Mouse (Mus musculus) forebrain, embryonic 16.5 days (tissue): ENCODE measurements at regions not wholly inside any gene's neighbourhood (a gene's known extent, or its start where the extent isn't known, plus 50 kb on each side); places are given as distances from the start of the nearest gene placed in this dataset.

Source experiments
- ATAC-seq: fragments of 200-750 bp; cut with Nextera tagmentation; 2 replicates; pipeline ENCODE4 v1.8.0; 2017; ENCODE audit warnings: mild to moderate bottlenecking, moderate library complexity
- H3K27ac ChIP-seq: fragments of 300-500 bp; sonication (generic); 2 replicates; pipeline ENCODE4 v1.5.1; 2014; ENCODE audit warnings: low read length, control low read depth
- H3K27me3 ChIP-seq: fragments of 300-500 bp; sonication (generic); replicated peaks from 2 replicates; pipeline ENCODE4 v1.6.1; 2014; ENCODE audit warnings: low read length; ENCODE audit not compliant: control insufficient read depth, insufficient read depth
- H3K36me3 ChIP-seq: fragments of 300-500 bp; sonication (generic); 2 replicates; pipeline ENCODE4 v1.6.1; 2014; ENCODE audit not compliant: control insufficient read depth, insufficient read depth
- H3K4me1 ChIP-seq: fragments of 300-500 bp; sonication (generic); replicated peaks from 2 replicates; pipeline ENCODE4 v1.6.1; 2014; ENCODE audit warnings: low read length; ENCODE audit not compliant: control insufficient read depth, insufficient read depth
- H3K4me2 ChIP-seq: fragments of 300-500 bp; sonication (generic); 2 replicates; pipeline ENCODE4 v1.6.1; 2014; ENCODE audit warnings: mild to moderate bottlenecking, low read length, control low read depth
- H3K4me3 ChIP-seq: fragments of 300-500 bp; sonication (generic); replicated peaks from 2 replicates; pipeline ENCODE4 v1.5.1; 2014; ENCODE audit warnings: mild to moderate bottlenecking, low read length, control low read depth
- H3K9ac ChIP-seq: fragments of 300-500 bp; sonication (generic); replicated peaks from 2 replicates; pipeline ENCODE4 v1.6.1; 2014; ENCODE audit warnings: low read depth, low read length, control low read depth
- H3K9me3 ChIP-seq: fragments of 300-500 bp; sonication (generic); 2 replicates; pipeline ENCODE4 v1.6.1; 2016; ENCODE audit warnings: low read length; ENCODE audit not compliant: control insufficient read depth
- WGBS: fragments of 180-500 bp; shearing (Covaris S2); extraction: QIAGEN DNeasy Blood & Tissue Kit; methylation state at CpG from one replicate; pipeline ENCODE4 v1.1.7; 2014; 5-methylcytosine and 5-hydroxymethylcytosine counted together

GRCm38 (mm10) chr7:36352761-36353160 is 345.2 kb upstream of the Tshz3 start:
- ATAC-seq = peak; percentile 84
- Histone ChIP-seq H3K4me3 (no peak overlapping the region), H3K27ac (no peak overlapping the region), H3K4me1 (peaks cover 5% of the 10 kb centered on the region; the same call in 1 of the 2 replicates), H3K36me3 (no peaks in the 10 kb centered on the region), H3K27me3 (no peaks in the 10 kb centered on the region), H3K9ac (no peak overlapping the region), H3K9me3 (no peaks in the 10 kb centered on the region), H3K4me2 (no peak overlapping the region)
- 2% methylated on average over 2 of the region's 2 CpGs for WGBS

DNA sequence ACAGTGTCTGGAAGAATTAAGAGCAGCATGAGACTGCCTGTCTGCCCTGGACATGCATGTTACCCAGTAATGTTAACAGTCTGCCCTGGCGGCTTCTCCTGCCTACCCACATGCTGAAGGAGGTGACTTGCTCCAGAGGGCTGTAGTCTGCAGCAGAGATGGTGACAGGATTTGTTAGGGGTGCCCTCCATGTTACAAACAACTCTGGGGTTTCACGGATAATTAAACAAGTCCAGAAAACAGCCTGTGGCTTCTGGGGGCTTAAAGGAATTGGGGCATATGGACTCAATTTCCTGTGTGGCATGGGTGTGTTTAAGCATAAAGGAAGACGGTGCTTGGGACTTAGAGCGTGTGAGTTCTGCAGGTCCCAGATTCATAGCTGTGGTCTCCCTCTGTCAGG is 347.3 kb upstream of the Tshz3 start:
- H3K9ac ChIP-seq = no peak overlapping the region
- H3K4me2 ChIP-seq = no peak overlapping the region
- no peaks in the 10 kb centered on the region for H3K27me3 ChIP-seq
- 79% methylated on average over 4 of the region's 4 CpGs for WGBS
- H3K4me3 ChIP-seq = no peak overlapping the region
- H3K4me1 ChIP-seq = peaks cover 5% of the 10 kb centered on the region; the same call in 1 of the 2 replicates
- ATAC-seq = no peak
- no peaks in the 10 kb centered on the region for H3K9me3 ChIP-seq
- H3K36me3 ChIP-seq = no peaks in the 10 kb centered on the region
- no peak overlapping the region for H3K27ac ChIP-seq

GRCm38 (mm10) chr7:36348195-36348594 is 349.7 kb upstream of the Tshz3 start:
- Histone ChIP-seq H3K4me1 (peaks cover 5% of the 10 kb centered on the region; the same call in 1 of the 2 replicates), H3K27me3 (no peaks in the 10 kb centered on the region), H3K9me3 (no peaks in the 10 kb centered on the region), H3K9ac (no peak overlapping the region), H3K27ac (no peak overlapping the region), H3K4me2 (no peak overlapping the region), H3K4me3 (no peak overlapping the region), H3K36me3 (no peaks in the 10 kb centered on the region)
- no peak for ATAC-seq
- WGBS = 92% methylated on average over 8 of the region's 8 CpGs

DNA sequence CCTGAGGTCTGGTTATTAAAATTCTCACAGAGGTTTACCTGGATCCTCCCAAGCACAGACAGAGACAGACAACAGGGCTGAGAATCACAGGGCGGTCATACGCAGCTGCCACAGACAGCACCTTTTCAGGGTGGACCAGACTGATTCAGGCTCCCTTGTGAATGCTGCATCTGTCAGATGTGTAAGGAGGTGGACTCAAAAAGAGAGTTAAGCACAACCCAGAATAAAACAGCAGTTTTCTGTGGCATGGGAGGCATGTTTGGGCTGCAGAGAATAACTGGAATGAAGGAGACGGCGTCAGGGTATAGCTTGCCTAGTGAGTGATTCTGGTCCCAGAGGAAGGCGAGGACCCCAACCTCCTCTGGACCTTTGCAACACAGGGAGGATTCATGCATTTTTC is 363.1 kb upstream of the Tshz3 start:
- no peak overlapping the region for H3K4me2 ChIP-seq
- H3K9me3 ChIP-seq = no peaks in the 10 kb centered on the region
- H3K27me3 ChIP-seq = no peaks in the 10 kb centered on the region
- H3K27ac ChIP-seq = no peak overlapping the region
- peaks cover 16% of the 10 kb centered on the region for H3K4me1 ChIP-seq
- H3K9ac ChIP-seq = no peak overlapping the region
- ATAC-seq = no peak
- no peak overlapping the region for H3K4me3 ChIP-seq
- 84% methylated on average over 5 of the region's 5 CpGs for WGBS
- H3K36me3 ChIP-seq = no peaks in the 10 kb centered on the region

GRCm38 (mm10) chr7:36334091-36334490 is 363.8 kb upstream of the Tshz3 start:
- ATAC-seq = peak; percentile 49
- no peak overlapping the region for H3K4me2 ChIP-seq
- no peaks in the 10 kb centered on the region for H3K36me3 ChIP-seq
- no peaks in the 10 kb centered on the region for H3K27me3 ChIP-seq
- H3K4me1 ChIP-seq = peaks cover 16% of the 10 kb centered on the region
- H3K9me3 ChIP-seq = no peaks in the 10 kb centered on the region
- H3K9ac ChIP-seq = no peak overlapping the region
- WGBS = 40% methylated on average over 5 of the region's 5 CpGs
- H3K27ac ChIP-seq = no peak overlapping the region
- H3K4me3 ChIP-seq = no peak overlapping the region

- Histone ChIP-seq H3K9me3 (no peaks in the 10 kb centered on the region), H3K27me3 (no peaks in the 10 kb centered on the region), H3K4me2 (no peak overlapping the region), H3K27ac (no peak overlapping the region), H3K4me3 (no peak overlapping the region), H3K4me1 (peaks cover 16% of the 10 kb centered on the region), H3K9ac (no peak overlapping the region), H3K36me3 (no peaks in the 10 kb centered on the region)
- ATAC-seq = 0 out of 2 replicates have a peak, but pooled peaks have one; percentile 33
- 64% methylated on average over 7 of the region's 7 CpGs for WGBS
Measured at GRCm38 (mm10) chr7:36332633-36333032, 365.3 kb upstream of the Tshz3 start.

GRCm38 (mm10) chr7:36328141-36328540 is 369.8 kb upstream of the Tshz3 start:
- peaks cover 3% of the 10 kb centered on the region for H3K9me3 ChIP-seq
- no peak overlapping the region for H3K9ac ChIP-seq
- 89% methylated on average over 2 of the region's 2 CpGs for WGBS
- no peak overlapping the region for H3K27ac ChIP-seq
- no peak overlapping the region for H3K4me3 ChIP-seq
- H3K27me3 ChIP-seq = no peaks in the 10 kb centered on the region
- H3K4me2 ChIP-seq = no peak overlapping the region
- 0 out of 2 replicates have a peak, but pooled peaks cover 4% of the 10 kb centered on the region for H3K4me1 ChIP-seq
- no peaks in the 10 kb centered on the region for H3K36me3 ChIP-seq
- no peak for ATAC-seq

DNA sequence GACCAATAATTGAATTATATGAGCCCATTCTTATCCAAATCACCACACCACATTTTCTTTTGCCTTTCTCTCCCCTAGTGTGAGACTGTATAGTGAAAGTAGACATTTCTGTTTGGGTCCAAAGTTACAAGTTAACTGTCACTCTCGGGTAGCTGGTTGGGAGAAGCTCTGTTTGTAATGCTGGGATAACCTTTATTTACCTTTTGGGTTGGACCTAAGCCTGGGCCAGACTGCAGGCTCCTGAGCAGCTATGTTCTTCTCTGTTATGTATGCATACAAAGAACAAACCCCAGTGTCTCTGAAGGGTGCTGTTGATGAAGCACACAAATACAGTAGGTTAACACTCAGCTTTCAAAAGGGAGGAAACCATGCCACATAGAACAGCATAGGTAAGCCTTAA is 373.9 kb upstream of the Tshz3 start:
- Histone ChIP-seq H3K4me3 (no peak overlapping the region), H3K9ac (no peak overlapping the region), H3K4me2 (no peak overlapping the region), H3K27me3 (no peaks in the 10 kb centered on the region), H3K4me1 (no peaks in the 10 kb centered on the region), H3K36me3 (no peaks in the 10 kb centered on the region), H3K9me3 (peaks cover 3% of the 10 kb centered on the region), H3K27ac (no peak overlapping the region)
- no peak for ATAC-seq
- 93% methylated on average over 1 of the region's 1 CpGs for WGBS

DNA sequence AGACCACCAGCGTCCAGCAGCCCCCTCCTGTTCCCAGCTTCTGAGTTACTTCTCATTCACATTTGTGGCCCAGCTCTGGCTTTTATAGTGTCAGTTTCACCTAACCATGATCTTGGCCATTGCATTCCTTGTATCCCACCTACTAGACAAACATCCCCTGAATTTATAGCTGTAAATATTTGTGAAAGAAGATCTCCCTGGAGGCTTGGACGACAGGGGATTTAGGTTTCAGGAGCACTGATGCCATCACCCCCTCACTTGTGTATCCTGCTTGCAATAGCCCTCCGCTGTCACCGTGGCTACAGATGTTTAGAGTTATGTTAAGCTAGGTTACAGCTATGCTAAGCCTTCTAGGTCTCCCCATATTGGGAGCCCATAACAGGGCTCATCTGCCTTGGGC is 375.7 kb upstream of the Tshz3 start:
- Histone ChIP-seq H3K9ac (no peak overlapping the region), H3K27ac (no peak overlapping the region), H3K4me3 (no peak overlapping the region), H3K36me3 (no peaks in the 10 kb centered on the region), H3K4me2 (no peak overlapping the region), H3K4me1 (no peaks in the 10 kb centered on the region), H3K27me3 (no peaks in the 10 kb centered on the region), H3K9me3 (peaks cover 3% of the 10 kb centered on the region)
- WGBS = 85% methylated on average over 4 of the region's 4 CpGs
- no peak for ATAC-seq
